Mouse (Mus musculus): ENCODE results near the gene Ndufc1.

DNA sequence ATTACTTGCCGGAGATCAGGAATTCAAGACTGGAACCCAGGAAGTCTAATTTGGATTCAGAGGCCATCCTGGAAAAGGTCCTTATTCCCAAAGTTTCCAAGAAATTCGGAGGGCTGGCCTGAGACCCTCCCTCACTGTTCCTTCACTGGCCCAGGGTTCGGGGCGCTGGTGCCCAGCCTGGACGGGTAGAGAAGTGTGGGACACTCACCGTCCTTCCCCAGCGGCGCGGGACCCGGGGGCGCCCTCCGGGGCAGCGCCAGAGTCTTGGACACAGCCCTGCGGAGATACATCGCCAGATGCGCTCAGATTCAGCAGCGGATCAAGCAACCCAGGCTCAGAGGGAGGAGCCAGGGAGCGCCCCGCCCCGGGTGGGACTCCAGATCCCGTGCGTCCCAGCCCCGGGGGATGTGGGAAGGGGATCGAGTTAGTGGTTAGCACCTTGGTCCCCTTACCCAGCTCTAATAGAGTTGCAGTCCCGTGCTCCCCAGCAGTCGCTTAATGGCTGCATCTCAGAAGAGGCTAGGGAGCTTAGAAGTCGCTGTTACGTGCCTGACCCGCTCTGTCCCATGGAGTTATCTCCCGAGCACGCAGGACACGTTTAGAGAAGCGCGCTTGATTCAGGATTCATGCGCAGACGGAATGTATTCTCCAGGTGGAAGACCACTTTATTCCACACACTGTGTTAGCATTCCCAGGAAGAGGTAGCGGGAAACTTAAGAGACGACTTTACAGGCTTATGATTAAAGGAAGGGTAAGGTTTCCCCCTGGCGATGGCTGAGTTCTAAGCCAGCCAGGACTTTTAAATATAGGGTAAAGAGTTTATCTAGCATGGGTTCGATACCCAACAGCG is 12.3 kb downstream of the Ndufc1 start, which contains the start of gene Mgarp:
- peak in 1 of 3 experiments; percentile 36; a peak in 2 of 6 replicates for TF ChIP-seq CTCF (IDR thresholded peaks at IDR 0.05 in 2 of 3, conservative IDR thresholded peaks at IDR 0.05 in 1 of 3; ENCODE audit: control insufficient read depth in 1 of 3, insufficient read depth in 1 of 3, low read depth in 2 of 3, low read length in 3 of 3, poor library complexity in 1 of 3, severe bottlenecking in 1 of 3)
- TF ChIP-seq POLR2AphosphoS5 (IDR thresholded peaks at IDR 0.05; ENCODE audit: borderline replicate concordance, low read depth, low read length), result no peak
- no peak for TF ChIP-seq MXI1 (IDR thresholded peaks at IDR 0.05; ENCODE audit: low read depth, low read length)
- no peak for TF ChIP-seq CHD1 (IDR thresholded peaks at IDR 0.05; ENCODE audit: low read depth, low read length)
- no peak for TF ChIP-seq GABPA (IDR thresholded peaks at IDR 0.05; ENCODE audit: low read depth, low read length)
- TF ChIP-seq NELFE (IDR thresholded peaks at IDR 0.05; ENCODE audit: low read depth, low read length), result peak; percentile 53
- TF ChIP-seq POLR2A (IDR thresholded peaks at IDR 0.05; ENCODE audit: control insufficient read depth in 1 of 2, insufficient read depth in 1 of 2, low read depth in 1 of 2, low read length in 2 of 2, poor library complexity in 1 of 2), result peak in 1 of 2 experiments; percentile 48; a peak in 1 of 4 replicates
- no peak for TF ChIP-seq ELF1 (IDR thresholded peaks at IDR 0.05; ENCODE audit: low read depth, low read length)
- peak; percentile 15; the same call in 1 of the 2 replicates for TF ChIP-seq GATA1 (IDR thresholded peaks at IDR 0.05; ENCODE audit: low read depth, low read length)
